Mouse (Mus musculus) mesoderm, embryonic 11.5 days (tissue): ENCODE data around the gene Dcbld2.
A peak's percentile ranks its signal among the peaks of the same experiment; 100 is the strongest.

Experiments used
- DNase-seq: peaks from one replicate; pipeline ENCODE4 v3.0.0-alpha.2; 2012; ENCODE audit warnings: low read depth, low spot score

Dcbld2 gene

GRCm38 (mm10) chr16:58487861-58488260 lies 79.6 kb downstream of the Dcbld2 start:
- DNase-seq = no peak

GRCm38 (mm10) chr16:58496791-58497190 lies 88.5 kb downstream of the Dcbld2 start:
- no peak for DNase-seq

GRCm38 (mm10) chr16:58497886-58498713 lies 89.9 kb downstream of the Dcbld2 start:
- DNase-seq = no peak

GRCm38 (mm10) chr16:58499172-58499584 lies 90.9 kb downstream of the Dcbld2 start:
- DNase-seq = no peak

GRCm38 (mm10) chr16:58499650-58500049 lies 91.4 kb downstream of the Dcbld2 start:
- DNase-seq = no peak

GRCm38 (mm10) chr16:58501760-58502301 lies 93.6 kb downstream of the Dcbld2 start:
- no peak for DNase-seq

GRCm38 (mm10) chr16:58502566-58502965 lies 94.3 kb downstream of the Dcbld2 start:
- DNase-seq = no peak

GRCm38 (mm10) chr16:58504945-58505344 lies 96.7 kb downstream of the Dcbld2 start:
- DNase-seq = no peak

- DNase-seq = peak; percentile 68
Observed at GRCm38 (mm10) chr16:58512181-58512761, 104.0 kb downstream of the Dcbld2 start.

- no peak for DNase-seq
Observed at GRCm38 (mm10) chr16:58512887-58513286, 104.6 kb downstream of the Dcbld2 start.

GRCm38 (mm10) chr16:58513755-58514154 lies 105.5 kb downstream of the Dcbld2 start:
- no peak for DNase-seq

- DNase-seq = no peak
Observed at GRCm38 (mm10) chr16:58514565-58514964, 106.3 kb downstream of the Dcbld2 start.

- DNase-seq = no peak
Observed at GRCm38 (mm10) chr16:58516161-58516560, 107.9 kb downstream of the Dcbld2 start.

- no peak for DNase-seq
Observed at GRCm38 (mm10) chr16:58516960-58517798, 108.9 kb downstream of the Dcbld2 start.
